Mouse (Mus musculus) embryonic facial prominence, embryonic 14.5 days (tissue): ENCODE measurements around the gene Pcdh15. TPM values are rescaled to one million over a fixed set of nuclear protein-coding genes. Genes with fewer than 3 reads are reported as not detected.
A peak's percentile ranks its signal among the peaks of the same experiment; 100 is the strongest.

Experiments used
- ATAC-seq: fragments of 200-750 bp; cut with Nextera tagmentation; 2 replicates; pipeline ENCODE4 v1.8.0; 2017; ENCODE audit warnings: low read depth, moderate number of reproducible peaks, moderate TSS enrichment
- DNase-seq: peaks from one replicate; pipeline ENCODE4 v3.0.0-alpha.2; 2015; ENCODE audit warnings: low spot score
- H3K27ac ChIP-seq: fragments of 300-500 bp; sonication (generic); replicated peaks from 2 replicates; pipeline ENCODE4 v1.5.1; 2014; ENCODE audit warnings: low read depth, mild to moderate bottlenecking, low read length, moderate library complexity
- H3K27me3 ChIP-seq: fragments of 300-500 bp; sonication (generic); replicated peaks from 2 replicates; pipeline ENCODE4 v1.6.1; 2014; ENCODE audit warnings: low read length; ENCODE audit not compliant: control insufficient read depth, insufficient read depth
- H3K36me3 ChIP-seq: fragments of 300-500 bp; sonication (generic); 2 replicates; pipeline ENCODE4 v1.6.1; 2014; ENCODE audit warnings: low read length, mixed read lengths; ENCODE audit not compliant: control insufficient read depth, insufficient read depth
- H3K4me1 ChIP-seq: fragments of 300-500 bp; sonication (generic); 2 replicates; pipeline ENCODE4 v1.6.1; 2014; ENCODE audit warnings: antibody characterized with exemption, low read length; ENCODE audit not compliant: control insufficient read depth, insufficient read depth
- H3K4me2 ChIP-seq: fragments of 300-500 bp; sonication (generic); 2 replicates; pipeline ENCODE4 v1.6.1; 2014; ENCODE audit warnings: low read depth, mild to moderate bottlenecking, low read length, moderate library complexity, mixed read lengths
- H3K4me3 ChIP-seq: fragments of 300-500 bp; sonication (generic); 2 replicates; pipeline ENCODE4 v1.5.1; 2014; ENCODE audit warnings: low read depth, mild to moderate bottlenecking, low read length
- H3K9ac ChIP-seq: fragments of 300-500 bp; sonication (generic); 2 replicates; pipeline ENCODE4 v1.6.1; 2014; ENCODE audit warnings: low read depth, mild to moderate bottlenecking, low read length, moderate library complexity, mixed read lengths
- H3K9me3 ChIP-seq: fragments of 300-500 bp; sonication (generic); 2 replicates; pipeline ENCODE4 v1.6.1; 2016; ENCODE audit warnings: low read length; ENCODE audit not compliant: control insufficient read depth
- WGBS: fragments of 180-500 bp; shearing (Covaris S2); extraction: QIAGEN DNeasy Blood & Tissue Kit; methylation state at CpG from one replicate; pipeline ENCODE4 v1.1.7; 2014; 5-methylcytosine and 5-hydroxymethylcytosine counted together
- polyA plus RNA-seq: library from polyadenylated mRNA; unstranded; fragments of >200 nt; fragmentation: Nextera tagmentation; extraction: Ambion mirVana; gene quantifications from 2 replicates; pipeline ENCODE4 v1.2.1, GENCODE M21; 2014

Pcdh15 gene
- polyA plus RNA-seq, 1 experiment from 2014 or later: 2.1 TPM

DNA sequence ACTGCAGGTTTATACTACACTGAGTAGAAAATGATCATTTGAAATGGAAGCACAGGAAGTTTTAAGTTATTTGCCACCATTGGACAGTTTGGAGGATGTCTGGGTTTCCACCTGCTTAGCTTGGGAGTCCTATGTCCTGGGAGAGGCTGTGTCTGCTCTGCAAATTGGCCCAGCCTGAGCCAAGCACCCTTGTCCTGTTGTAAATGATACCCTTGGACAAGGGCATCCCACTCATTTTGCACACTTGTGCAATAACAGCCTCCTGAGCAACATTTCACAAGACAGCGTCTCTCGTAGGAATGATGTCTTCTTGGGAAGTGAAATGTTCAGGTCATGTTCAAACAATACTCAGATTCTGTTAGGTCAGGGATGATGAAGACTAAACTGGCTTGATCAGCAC, 1456.2 kb downstream of the Pcdh15 start:
- 81% methylated on average over 2 of the region's 2 CpGs for whole genome bisulfite sequencing
- Histone ChIP-seq H3K4me3 (no peak overlapping the region), H3K9ac (no peak overlapping the region), H3K4me2 (no peak overlapping the region), H3K36me3 (no peaks in the 10 kb centered on the region), H3K4me1 (no peaks in the 10 kb centered on the region), H3K9me3 (no peaks in the 10 kb centered on the region), H3K27ac (no peak overlapping the region), H3K27me3 (no peaks in the 10 kb centered on the region)
- DNase-seq (no peak), ATAC-seq (no peak)

DNA sequence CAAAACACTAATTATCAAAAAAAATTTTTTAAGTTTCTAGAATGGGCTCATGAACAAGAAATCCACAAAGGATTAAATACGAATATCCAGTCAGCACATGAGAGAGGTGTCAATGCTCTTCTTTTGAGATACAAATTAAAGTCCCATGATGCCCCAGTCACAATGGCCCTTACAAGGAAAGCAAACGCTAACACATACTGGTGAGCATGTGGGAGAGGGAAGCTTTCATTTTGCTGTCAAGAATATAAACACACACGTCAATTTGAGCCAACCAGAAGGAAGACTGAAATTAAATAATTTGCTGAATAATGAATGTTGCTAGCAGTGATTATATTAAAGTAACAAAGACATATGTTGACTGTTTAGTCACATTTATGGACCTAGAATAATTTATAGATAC, 1470.5 kb downstream of the Pcdh15 start:
- H3K9me3 ChIP-seq: no peaks in the 10 kb centered on the region
- H3K4me1 ChIP-seq: no peaks in the 10 kb centered on the region
- H3K36me3 ChIP-seq: no peaks in the 10 kb centered on the region
- DNase-seq (no peak), ATAC-seq (no peak)
- no peak overlapping the region for H3K4me2 ChIP-seq
- H3K27me3 ChIP-seq: no peaks in the 10 kb centered on the region
- H3K9ac ChIP-seq: no peak overlapping the region
- no peak overlapping the region for H3K4me3 ChIP-seq
- WGBS: 75% methylated on average over 3 of the region's 3 CpGs
- H3K27ac ChIP-seq: no peak overlapping the region

DNA sequence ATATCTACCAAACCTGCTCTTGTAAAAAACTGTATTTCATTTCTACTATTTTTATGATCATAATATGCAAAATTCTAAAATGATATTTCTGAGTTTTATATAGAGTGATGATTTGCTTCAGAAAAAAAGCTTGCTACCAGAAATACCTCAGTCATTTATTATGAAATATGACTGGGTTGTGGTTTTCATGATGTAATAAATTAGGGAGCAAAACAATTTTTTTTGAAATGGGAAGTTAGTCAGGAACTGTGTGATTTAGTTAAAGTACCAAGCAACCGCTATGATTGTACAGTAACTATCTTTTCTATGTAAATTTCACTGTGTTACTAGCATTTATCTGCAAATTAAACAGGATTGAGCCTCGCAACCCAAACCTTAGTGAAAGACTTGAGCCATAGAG, 1480.8 kb downstream of the Pcdh15 start:
- DNase-seq: no peak
- H3K9ac ChIP-seq: no peak overlapping the region
- H3K36me3 ChIP-seq: no peaks in the 10 kb centered on the region
- no peaks in the 10 kb centered on the region for H3K9me3 ChIP-seq
- H3K27ac ChIP-seq: no peak overlapping the region
- H3K4me1 ChIP-seq: no peaks in the 10 kb centered on the region
- ATAC-seq: no peak
- H3K4me2 ChIP-seq: no peak overlapping the region
- WGBS: 90% methylated on average over 2 of the region's 2 CpGs
- H3K4me3 ChIP-seq: no peak overlapping the region
- no peaks in the 10 kb centered on the region for H3K27me3 ChIP-seq

DNA sequence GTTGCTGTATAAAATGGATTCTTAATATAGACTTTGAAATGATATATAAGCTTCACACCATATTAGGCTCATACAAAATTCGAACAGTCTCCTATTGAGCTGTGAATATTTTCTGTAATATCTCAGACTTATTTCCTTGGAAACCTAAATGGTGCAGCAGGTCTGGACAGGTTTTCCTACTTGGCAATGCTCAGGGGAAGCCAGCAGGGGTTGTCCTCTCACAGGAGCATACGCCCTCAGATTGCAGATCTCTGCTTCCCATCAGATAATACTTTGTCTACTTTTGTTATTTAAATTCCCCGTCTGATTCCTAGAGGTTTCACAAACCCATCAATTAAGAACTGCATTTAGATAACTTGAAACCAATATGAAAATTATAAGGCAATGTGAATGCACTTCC, 1492.7 kb downstream of the Pcdh15 start:
- Histone ChIP-seq H3K4me1 (no peaks in the 10 kb centered on the region), H3K9me3 (no peaks in the 10 kb centered on the region), H3K27me3 (no peaks in the 10 kb centered on the region), H3K9ac (no peak overlapping the region), H3K36me3 (no peaks in the 10 kb centered on the region), H3K27ac (no peak overlapping the region), H3K4me3 (no peak overlapping the region), H3K4me2 (no peak overlapping the region)
- ATAC-seq (no peak), DNase-seq (peak; percentile 13)
- 66% methylated on average over 3 of the region's 3 CpGs for WGBS

DNA sequence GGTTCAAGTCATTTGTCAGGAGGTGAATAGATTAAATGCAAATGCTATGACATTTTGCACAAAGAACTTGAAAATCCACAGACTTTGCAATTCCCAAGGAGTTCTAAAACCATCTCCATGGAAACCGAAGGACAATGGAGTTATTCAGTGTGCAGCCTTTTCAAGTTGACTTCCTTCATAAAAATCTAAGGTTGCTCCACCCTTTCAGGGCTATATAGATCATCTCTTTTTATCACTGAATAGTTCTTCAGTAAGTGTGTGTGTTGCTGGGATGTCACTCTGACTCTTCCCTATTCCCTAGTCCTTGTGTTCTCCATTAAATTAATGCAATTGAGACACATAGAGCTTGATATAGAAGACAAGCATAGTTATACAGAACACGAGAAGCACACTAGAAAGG, 1508.5 kb downstream of the Pcdh15 start:
- Histone ChIP-seq H3K27ac (no peak overlapping the region), H3K4me3 (no peak overlapping the region), H3K27me3 (no peaks in the 10 kb centered on the region), H3K9me3 (no peaks in the 10 kb centered on the region), H3K4me2 (no peak overlapping the region), H3K36me3 (no peaks in the 10 kb centered on the region), H3K9ac (no peak overlapping the region), H3K4me1 (no peaks in the 10 kb centered on the region)
- WGBS: 83% methylated on average over 2 of the region's 2 CpGs
- DNase-seq (no peak), ATAC-seq (no peak)

DNA sequence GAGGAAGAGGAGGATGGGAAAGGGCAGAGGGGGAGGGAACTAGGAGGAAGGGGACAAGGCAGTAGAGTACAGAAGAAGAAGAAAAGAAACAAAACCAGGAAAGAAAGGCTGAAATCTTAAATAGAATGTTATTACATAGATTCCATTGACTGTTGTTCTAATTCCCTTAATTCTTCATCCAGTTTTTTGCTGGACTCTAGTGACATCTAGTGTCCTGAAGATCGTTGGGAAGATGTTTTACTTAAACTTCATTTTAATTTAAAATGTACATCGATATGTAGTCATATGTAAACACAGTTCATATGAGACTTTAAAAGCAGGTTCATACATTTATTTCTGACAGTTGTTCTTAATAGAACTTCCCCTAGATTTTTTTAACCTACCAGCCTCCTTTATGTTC, 1522.7 kb downstream of the Pcdh15 start:
- Histone ChIP-seq H3K36me3 (no peaks in the 10 kb centered on the region), H3K27ac (no peak overlapping the region), H3K4me1 (no peaks in the 10 kb centered on the region), H3K4me3 (no peak overlapping the region), H3K9ac (no peak overlapping the region), H3K9me3 (no peaks in the 10 kb centered on the region), H3K4me2 (no peak overlapping the region), H3K27me3 (no peaks in the 10 kb centered on the region)
- peak; percentile 17 for DNase-seq
- no peak for ATAC-seq
- 50% methylated on average over 2 of the region's 2 CpGs for WGBS

DNA sequence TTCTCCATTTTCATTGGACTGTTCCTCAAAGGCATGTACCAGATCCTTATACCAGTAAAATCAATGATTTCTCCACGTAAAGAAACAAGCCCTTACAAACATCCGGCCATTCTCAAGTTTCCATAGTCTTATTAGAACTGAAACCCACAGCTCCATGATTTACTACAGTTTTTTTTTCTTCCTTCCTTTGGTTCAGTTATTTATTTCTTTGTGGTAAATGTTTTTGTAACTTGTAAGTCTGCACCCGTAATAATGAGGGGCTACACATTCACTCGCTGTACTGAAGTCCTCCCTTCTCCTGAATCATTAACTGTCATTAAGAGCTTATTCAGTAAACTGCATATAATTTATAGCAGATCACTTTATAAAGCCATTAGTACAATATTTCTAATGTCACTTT, 1526.6 kb downstream of the Pcdh15 start:
- 56% methylated on average over 4 of the region's 4 CpGs for WGBS
- ATAC-seq: no peak
- Histone ChIP-seq H3K27ac (no peak overlapping the region), H3K9ac (no peak overlapping the region), H3K36me3 (no peaks in the 10 kb centered on the region), H3K4me1 (no peaks in the 10 kb centered on the region), H3K4me3 (no peak overlapping the region), H3K9me3 (no peaks in the 10 kb centered on the region), H3K27me3 (no peaks in the 10 kb centered on the region), H3K4me2 (no peak overlapping the region)
- DNase-seq: no peak

DNA sequence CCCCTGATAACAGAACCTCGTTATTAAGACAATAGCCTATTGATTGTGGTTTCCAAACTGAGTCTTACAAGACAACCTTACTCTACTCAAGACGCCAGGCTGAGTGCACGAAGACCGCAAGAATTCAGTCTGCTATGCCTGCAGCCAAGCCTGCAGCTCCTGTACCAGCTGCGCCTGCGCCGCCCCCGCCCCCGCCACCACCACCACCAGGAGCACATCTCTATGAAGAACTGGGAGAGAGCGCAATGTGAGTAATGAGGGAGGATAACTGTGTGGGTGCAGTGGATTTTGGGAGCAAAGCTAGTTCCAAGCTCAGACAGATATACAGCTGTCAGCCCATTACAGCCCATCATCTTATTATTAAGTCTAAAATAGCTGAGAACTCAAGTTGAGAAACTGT, 1527.5 kb downstream of the Pcdh15 start:
- Histone ChIP-seq H3K36me3 (no peaks in the 10 kb centered on the region), H3K9ac (no peak overlapping the region), H3K27me3 (no peaks in the 10 kb centered on the region), H3K4me1 (no peaks in the 10 kb centered on the region), H3K9me3 (no peaks in the 10 kb centered on the region), H3K4me2 (no peak overlapping the region), H3K27ac (no peak overlapping the region), H3K4me3 (no peak overlapping the region)
- 51% methylated on average over 10 of the region's 10 CpGs for WGBS
- DNase-seq (peak; percentile 31), ATAC-seq (no peak)

DNA sequence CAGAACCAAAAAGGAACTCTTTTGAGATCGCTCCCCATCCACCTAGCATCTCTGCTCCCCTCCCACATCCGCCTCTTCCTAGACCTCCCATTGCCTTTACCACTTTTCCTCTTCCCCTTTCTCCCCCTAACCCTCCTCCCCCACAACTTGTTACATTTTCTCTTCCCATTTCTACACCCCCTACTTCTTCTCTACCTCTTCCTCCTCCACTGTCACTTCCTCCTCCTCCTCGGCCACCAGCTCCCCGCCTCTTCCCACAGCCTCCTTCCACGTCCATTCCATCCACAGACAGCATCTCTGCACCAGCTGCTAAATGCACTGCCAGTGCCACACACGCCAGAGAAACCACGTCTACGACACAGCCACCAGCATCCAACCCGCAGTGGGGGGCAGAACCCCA, 1532.2 kb downstream of the Pcdh15 start:
- no peaks in the 10 kb centered on the region for H3K36me3 ChIP-seq
- ATAC-seq: no peak
- H3K4me3 ChIP-seq: no peak overlapping the region
- H3K27me3 ChIP-seq: no peaks in the 10 kb centered on the region
- no peak for DNase-seq
- H3K9ac ChIP-seq: no peak overlapping the region
- no peaks in the 10 kb centered on the region for H3K9me3 ChIP-seq
- no peaks in the 10 kb centered on the region for H3K4me1 ChIP-seq
- 86% methylated on average over 9 of the region's 9 CpGs for WGBS
- no peak overlapping the region for H3K27ac ChIP-seq
- no peak overlapping the region for H3K4me2 ChIP-seq
